Mouse (Mus musculus) adrenal gland, postnatal 10 days (tissue): ENCODE measurements around the gene Ms4a3. TPM values are rescaled to one million over a fixed set of nuclear protein-coding genes. Genes with fewer than 3 reads are reported as not detected.

Experiments used
- DNase-seq: peaks from one replicate; pipeline ENCODE4 v3.0.0; 2021; ENCODE audit warnings: mixed read lengths
- total RNA-seq, 2 experiments: library from RNA; stranded (reverse); gene quantifications; 2 replicates each; pipeline ENCODE4 v1.2.3; 2021

Gene Ms4a3
- total RNA-seq, 2 experiments from 2014 or later: 0.63 TPM; not detected in 1

- no peak for DNase-seq
Measured at GRCm38 (mm10) chr19:11589205-11589604, 51.4 kb downstream of the Ms4a3 start.

Other genes with a start within 250 kb of the Ms4a3 start
- gene Ms4a4c, start 236.1 kb downstream of the Ms4a3 start, total RNA-seq: 1 to 10 TPM; 1.3 to 1.5 TPM
- gene Ms4a4b, start 197.3 kb downstream of the Ms4a3 start, total RNA-seq: 1 to 10 TPM; 8.4 to 9.8 TPM
- 1 to 10 TPM; 4.7 to 8.4 TPM for gene Ms4a6c, start 171.5 kb downstream of the Ms4a3 start, total RNA-seq
- gene Gm8369, start 154.9 kb downstream of the Ms4a3 start, total RNA-seq: 1 to 10 TPM in 1 of 2 experiments, under 1 TPM in 1; 1.00 to 1.1 TPM
- 1 to 10 TPM; 5.0 to 8.3 TPM for gene Ms4a6b, start 124.3 kb downstream of the Ms4a3 start, total RNA-seq
- 1 to 10 TPM; 1.1 to 1.5 TPM for gene Ms4a4d, start 104.0 kb downstream of the Ms4a3 start, total RNA-seq
- gene Ms4a6d, start 36.0 kb downstream of the Ms4a3 start, total RNA-seq: 1 to 10 TPM; 2.7 to 3.8 TPM
- gene Ms4a2, start 17.1 kb downstream of the Ms4a3 start, total RNA-seq: under 1 TPM; 0.12 to 0.24 TPM
- not detected for gene Oosp2, start 19.7 kb upstream of the Ms4a3 start, total RNA-seq
- gene Oosp1, start 50.3 kb upstream of the Ms4a3 start, total RNA-seq: 1 to 10 TPM in 1 of 2 experiments, not detected in 1; 1.2 TPM
- not detected for gene Oosp3, start 56.2 kb upstream of the Ms4a3 start, total RNA-seq
- not detected for gene Gif, start 106.7 kb upstream of the Ms4a3 start, total RNA-seq
- gene Mrpl16, start 129.5 kb upstream of the Ms4a3 start, total RNA-seq: 10 to 100 TPM; 71.8 to 74.5 TPM
- gene Stx3, start 178.6 kb upstream of the Ms4a3 start, total RNA-seq: 1 to 10 TPM; 5.8 to 7.3 TPM
- gene Olfr1417, start 198.4 kb upstream of the Ms4a3 start, total RNA-seq: not detected
- gene Olfr1418, start 220.2 kb upstream of the Ms4a3 start, total RNA-seq: not detected
- gene Olfr1419, start 234.3 kb upstream of the Ms4a3 start, total RNA-seq: not detected
- not detected for gene Olfr1420, start 245.7 kb upstream of the Ms4a3 start, total RNA-seq